Mouse (Mus musculus) limb, embryonic 13.5 days (tissue): ENCODE results near the gene Lair1. TPM values are rescaled to one million over a fixed set of nuclear protein-coding genes. Genes with fewer than 3 reads are reported as not detected.

Experiments used
- ATAC-seq: fragments of 200-750 bp; cut with Nextera tagmentation; 2 replicates; pipeline ENCODE4 v1.8.0; 2017; ENCODE audit warnings: low read depth, moderate number of reproducible peaks, moderate TSS enrichment; ENCODE audit not compliant: low FRiP score
- H3K27ac ChIP-seq: fragments of 300-500 bp; sonication (generic); 2 replicates; pipeline ENCODE4 v1.5.1; 2015; ENCODE audit warnings: inconsistent platforms, mild to moderate bottlenecking, moderate library complexity
- H3K27me3 ChIP-seq: fragments of 300-500 bp; sonication (generic); 2 replicates; pipeline ENCODE4 v1.6.1; 2015; ENCODE audit warnings: mild to moderate bottlenecking, inconsistent platforms
- H3K36me3 ChIP-seq: fragments of 300-500 bp; sonication (generic); 2 replicates; pipeline ENCODE4 v1.6.1; 2015; ENCODE audit warnings: inconsistent platforms, mild to moderate bottlenecking, moderate library complexity
- H3K4me1 ChIP-seq: fragments of 300-500 bp; sonication (generic); 2 replicates; pipeline ENCODE4 v1.6.1; 2015; ENCODE audit warnings: inconsistent platforms
- H3K4me2 ChIP-seq: fragments of 300-500 bp; sonication (generic); replicated peaks from 2 replicates; pipeline ENCODE4 v1.6.1; 2015; ENCODE audit warnings: inconsistent platforms, mild to moderate bottlenecking, moderate library complexity
- H3K4me3 ChIP-seq: fragments of 300-500 bp; sonication (generic); 2 replicates; pipeline ENCODE4 v1.5.1; 2015; ENCODE audit warnings: moderate library complexity, mild to moderate bottlenecking, inconsistent platforms
- H3K9ac ChIP-seq: fragments of 300-500 bp; sonication (generic); 2 replicates; pipeline ENCODE4 v1.6.1; 2015; ENCODE audit warnings: mild to moderate bottlenecking, inconsistent platforms
- H3K9me3 ChIP-seq: fragments of 300-500 bp; sonication (generic); 2 replicates; pipeline ENCODE4 v1.6.1; 2016; ENCODE audit warnings: inconsistent platforms
- WGBS: fragments of 180-500 bp; shearing (Covaris S2); methylation state at CpG from one replicate; pipeline ENCODE4 v1.1.7; 2015; 5-methylcytosine and 5-hydroxymethylcytosine counted together
- polyA plus RNA-seq: library from polyadenylated mRNA; unstranded; fragments of >200 nt; fragmentation: Nextera tagmentation; extraction: Ambion mirVana; gene quantifications from 2 replicates; pipeline ENCODE4 v1.2.1, GENCODE M21; 2015

Lair1 gene
- polyA plus RNA-seq: 0.52 and 1.3 TPM in 2 replicates

DNA sequence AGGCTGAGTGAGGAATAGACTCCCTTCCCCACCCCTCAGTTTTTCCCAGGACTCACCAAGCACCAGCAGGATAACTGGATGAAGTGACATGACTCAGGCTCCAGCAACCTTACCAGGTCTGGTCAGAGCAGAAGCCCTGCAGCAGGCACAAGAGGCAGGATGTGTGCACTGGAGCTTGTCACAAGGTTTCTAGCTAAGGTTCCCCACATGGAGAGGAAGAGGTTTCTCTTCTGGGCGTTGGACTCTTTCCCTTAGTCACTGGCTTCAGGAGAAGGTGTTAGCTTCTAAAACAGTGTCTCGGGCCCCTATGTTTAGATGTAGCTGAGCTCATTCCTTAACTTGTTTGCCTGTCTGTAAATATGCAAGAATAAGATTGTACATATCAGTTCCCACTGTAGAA lies at the start of gene Lair1:
TSS of gene Lair1 (minus strand) at position 192 of the 400 bp plus-strand sequence.
- Histone ChIP-seq H3K4me1 (no peaks in the 10 kb centered on the region), H3K27ac (no peak within 1 kb of the TSS), H3K9me3 (no peaks in the 10 kb centered on the region), H3K4me2 (no peak within 1 kb of the TSS), H3K4me3 (no peak within 1 kb of the TSS), H3K27me3 (no peaks in the 10 kb centered on the region), H3K36me3 (no peaks in the 10 kb centered on the region), H3K9ac (no peak within 1 kb of the TSS)
- no peak for ATAC-seq
- 78% methylated on average over 2 of the region's 2 CpGs for WGBS

DNA sequence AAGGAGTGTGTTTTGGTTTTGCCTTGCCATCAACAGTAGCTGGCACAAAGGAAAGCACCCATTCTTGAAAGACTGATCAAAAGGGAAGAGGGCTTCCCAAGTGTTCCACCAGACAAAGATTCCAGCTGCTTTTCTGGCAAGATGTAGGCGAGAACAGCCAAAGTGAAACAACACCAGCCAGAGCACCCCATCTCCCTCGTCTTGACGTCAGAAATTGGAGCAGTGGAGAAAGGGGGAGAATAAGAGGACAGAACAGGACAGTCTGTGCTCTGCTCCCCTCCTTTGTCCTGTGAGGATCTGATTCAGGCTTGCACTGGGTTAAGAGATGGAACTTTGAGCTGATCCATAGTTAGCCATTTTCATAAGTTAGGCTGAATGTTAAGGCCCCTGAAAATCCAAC lies 48.8 kb upstream of the Lair1 start:
- no peaks in the 10 kb centered on the region for H3K4me1 ChIP-seq
- H3K36me3 ChIP-seq: no peaks in the 10 kb centered on the region
- H3K4me3 ChIP-seq: no peak overlapping the region
- no peak overlapping the region for H3K9ac ChIP-seq
- WGBS: 63% methylated on average over 3 of the region's 3 CpGs
- no peaks in the 10 kb centered on the region for H3K9me3 ChIP-seq
- no peak overlapping the region for H3K27ac ChIP-seq
- H3K4me2 ChIP-seq: no peak overlapping the region
- no peaks in the 10 kb centered on the region for H3K27me3 ChIP-seq
- no peak for ATAC-seq

DNA sequence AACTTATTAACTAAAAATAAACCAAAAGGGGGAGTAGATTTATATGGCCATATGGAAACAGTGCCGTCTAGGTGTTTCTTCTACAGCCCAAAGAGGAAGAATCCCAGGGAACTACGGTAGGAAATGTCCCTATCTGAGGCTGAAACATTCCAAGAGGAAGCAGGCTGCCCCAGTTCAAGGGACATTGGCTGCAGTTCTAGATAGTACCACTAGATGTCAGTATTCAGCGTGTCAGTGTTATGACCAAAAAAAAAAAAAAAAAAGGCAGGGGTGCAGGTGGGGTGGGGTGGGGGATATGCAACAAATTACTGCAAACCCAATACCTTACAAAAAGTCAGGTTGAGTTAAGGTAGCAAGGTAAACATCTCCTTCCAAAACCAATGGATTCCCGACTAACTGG lies 40.4 kb upstream of the Lair1 start:
- Histone ChIP-seq H3K9ac (no peak overlapping the region), H3K4me3 (no peak overlapping the region), H3K36me3 (no peaks in the 10 kb centered on the region), H3K9me3 (no peaks in the 10 kb centered on the region), H3K4me1 (no peaks in the 10 kb centered on the region), H3K4me2 (no peak overlapping the region), H3K27ac (no peak overlapping the region), H3K27me3 (no peaks in the 10 kb centered on the region)
- no peak for ATAC-seq
- WGBS: 19% methylated on average over 4 of the region's 4 CpGs

DNA sequence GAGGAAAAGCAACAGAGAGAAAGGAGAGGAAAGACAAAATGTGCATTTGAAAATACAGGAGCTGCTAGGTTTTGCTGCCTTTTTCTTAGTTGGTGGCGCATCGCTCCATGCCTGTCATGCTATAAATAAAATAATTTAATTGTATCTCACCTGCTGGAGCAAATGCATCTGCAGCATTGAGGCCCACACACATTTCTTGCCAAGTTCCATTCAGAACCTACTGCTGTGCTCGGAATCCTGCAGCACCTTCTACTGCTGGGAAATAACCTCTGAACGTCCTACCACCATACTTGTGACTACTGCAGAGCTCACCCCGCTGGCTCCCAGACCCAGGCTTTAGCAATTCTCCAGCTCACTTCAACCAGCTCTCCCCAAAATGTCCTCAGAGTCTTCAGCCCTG lies 38.1 kb upstream of the Lair1 start:
- WGBS: 76% methylated on average over 5 of the region's 5 CpGs

DNA sequence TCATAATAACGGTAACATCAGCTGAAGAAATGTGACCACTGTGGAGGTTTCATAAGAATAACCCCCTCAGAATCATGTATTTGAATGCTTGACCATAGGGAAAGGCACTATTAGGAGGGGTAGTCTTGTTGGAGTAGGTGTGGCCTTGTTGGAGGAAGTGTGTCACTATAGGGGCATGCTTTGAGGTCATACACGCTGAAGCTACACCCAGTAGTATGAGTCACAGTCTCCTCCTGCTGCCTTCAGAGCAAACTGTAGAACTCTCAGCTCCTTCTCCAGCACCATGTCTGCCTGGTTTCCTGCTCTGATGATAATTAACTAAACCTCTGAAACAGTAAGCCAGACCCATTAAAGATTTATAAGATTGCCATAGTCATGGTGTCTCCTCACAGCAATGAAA lies 35.8 kb upstream of the Lair1 start:
- Histone ChIP-seq H3K9ac (no peak overlapping the region), H3K4me1 (no peaks in the 10 kb centered on the region)
- WGBS: 73% methylated on average over 2 of the region's 2 CpGs

More for the DNA sequence above, 38.1 kb upstream of the Lair1 start:
- no peak overlapping the region for H3K4me2 ChIP-seq
- no peak overlapping the region for H3K4me3 ChIP-seq
- no peaks in the 10 kb centered on the region for H3K4me1 ChIP-seq
- ATAC-seq: no peak
- no peaks in the 10 kb centered on the region for H3K36me3 ChIP-seq
- no peaks in the 10 kb centered on the region for H3K27me3 ChIP-seq
- H3K9me3 ChIP-seq: no peaks in the 10 kb centered on the region
- H3K9ac ChIP-seq: no peak overlapping the region
- no peak overlapping the region for H3K27ac ChIP-seq

DNA sequence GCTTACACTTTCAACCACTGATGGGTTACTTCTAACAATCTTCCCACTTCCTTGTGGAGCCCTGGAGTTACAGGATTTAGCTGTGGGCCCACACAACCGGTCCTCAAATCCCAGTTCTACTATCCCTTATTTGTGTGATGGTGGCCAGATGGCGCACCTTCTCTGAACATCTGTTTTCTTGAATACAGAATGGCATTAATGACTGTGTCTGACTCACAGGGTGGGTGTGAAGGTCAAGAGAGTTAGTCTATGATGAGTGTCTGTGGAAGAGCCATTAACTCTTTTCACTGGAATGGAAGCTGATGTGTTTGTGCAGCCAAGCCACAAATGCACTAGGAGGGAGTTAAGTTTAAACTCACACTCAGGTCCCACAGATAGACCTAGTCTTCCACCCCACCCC lies 35.3 kb upstream of the Lair1 start:
- H3K9me3 ChIP-seq: no peaks in the 10 kb centered on the region
- 60% methylated on average over 2 of the region's 2 CpGs for WGBS
- ATAC-seq: no peak

More for the DNA sequence above, 35.8 kb upstream of the Lair1 start:
- Histone ChIP-seq H3K4me3 (no peak overlapping the region), H3K27ac (no peak overlapping the region), H3K27me3 (no peaks in the 10 kb centered on the region), H3K4me2 (no peak overlapping the region), H3K36me3 (no peaks in the 10 kb centered on the region), H3K9me3 (no peaks in the 10 kb centered on the region)
- ATAC-seq: no peak

DNA sequence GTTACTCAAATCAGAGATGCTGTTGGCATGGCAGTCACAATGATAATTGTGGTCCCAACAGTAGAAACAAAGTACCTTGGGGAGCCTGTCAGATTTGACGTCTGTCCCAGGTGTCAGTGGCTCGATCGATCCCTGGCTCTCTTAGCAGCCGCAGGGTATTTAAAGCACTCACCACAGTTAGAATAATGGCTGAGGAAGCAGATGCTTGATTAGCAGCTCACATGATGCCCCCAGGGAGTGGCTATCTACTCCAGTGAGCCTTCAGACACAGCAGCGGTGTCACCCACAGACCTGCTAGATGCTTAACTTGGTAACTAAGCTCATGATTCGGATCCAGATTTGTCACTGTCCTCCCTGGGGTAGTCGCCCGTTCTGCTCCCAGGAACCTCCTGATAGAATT lies 28.2 kb upstream of the Lair1 start:
- Histone ChIP-seq H3K9ac (no peak overlapping the region), H3K4me1 (no peaks in the 10 kb centered on the region), H3K27ac (no peak overlapping the region), H3K36me3 (no peaks in the 10 kb centered on the region), H3K4me2 (no peak overlapping the region), H3K4me3 (no peak overlapping the region), H3K9me3 (no peaks in the 10 kb centered on the region), H3K27me3 (no peaks in the 10 kb centered on the region)
- ATAC-seq: no peak
- 55% methylated on average over 8 of the region's 8 CpGs for WGBS

More for the DNA sequence above, 35.3 kb upstream of the Lair1 start:
- Histone ChIP-seq H3K4me1 (no peaks in the 10 kb centered on the region), H3K27ac (no peak overlapping the region), H3K9ac (no peak overlapping the region), H3K36me3 (no peaks in the 10 kb centered on the region), H3K27me3 (no peaks in the 10 kb centered on the region), H3K4me3 (no peak overlapping the region), H3K4me2 (no peak overlapping the region)

DNA sequence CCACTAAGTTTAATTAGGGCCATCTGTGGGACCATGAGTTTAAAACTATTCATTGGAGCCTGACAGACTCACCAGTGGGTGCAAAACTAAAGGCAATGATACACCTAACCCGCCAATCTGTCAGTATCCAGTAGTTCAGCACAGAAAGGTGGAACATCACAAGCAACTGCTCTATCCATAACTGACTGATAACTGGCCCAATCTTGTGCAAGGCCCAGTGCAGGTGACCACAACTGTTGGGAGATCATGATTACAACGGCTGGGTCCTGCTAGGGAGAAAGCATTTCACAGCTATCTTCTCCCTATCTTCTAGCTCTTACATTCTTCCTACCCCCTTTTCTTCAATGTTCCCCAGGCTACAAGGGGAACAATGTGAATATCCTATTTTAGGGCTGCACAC lies 25.7 kb upstream of the Lair1 start:
- no peaks in the 10 kb centered on the region for H3K4me1 ChIP-seq
- no peak overlapping the region for H3K4me2 ChIP-seq
- no peak for ATAC-seq
- H3K4me3 ChIP-seq: no peak overlapping the region
- H3K27ac ChIP-seq: no peak overlapping the region
- no peak overlapping the region for H3K9ac ChIP-seq
- WGBS: 71% methylated on average over 2 of the region's 2 CpGs
- no peaks in the 10 kb centered on the region for H3K36me3 ChIP-seq
- no peaks in the 10 kb centered on the region for H3K9me3 ChIP-seq
- no peaks in the 10 kb centered on the region for H3K27me3 ChIP-seq

DNA sequence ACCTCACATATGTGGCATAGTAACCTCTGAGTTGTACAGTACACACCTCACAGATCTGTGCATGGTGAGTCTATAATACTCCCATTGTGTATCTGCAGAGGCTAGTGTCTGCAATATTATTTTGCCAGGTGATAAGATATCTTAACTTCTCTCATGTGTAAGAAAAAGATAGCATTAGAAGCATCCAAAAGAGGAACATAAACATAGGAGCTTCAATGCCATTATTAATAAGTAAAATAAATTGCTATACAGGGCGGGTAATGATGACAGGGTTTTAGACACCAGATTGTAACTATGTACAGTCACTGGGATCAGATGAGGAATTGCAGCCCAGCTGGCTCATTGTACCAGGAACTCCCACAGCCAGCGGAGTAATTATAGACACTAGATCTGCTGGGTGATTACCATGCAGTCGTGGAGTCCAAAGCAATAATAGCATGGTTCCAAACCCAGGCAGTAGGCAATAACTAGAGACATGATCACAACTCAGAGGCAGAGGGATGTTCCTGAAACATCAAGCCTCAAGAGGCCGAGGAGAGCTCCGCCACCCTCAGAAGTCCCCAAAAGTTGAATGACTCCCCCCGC lies 25.0 kb upstream of the Lair1 start:
- no peak overlapping the region for H3K4me3 ChIP-seq
- ATAC-seq: no peak
- no peak overlapping the region for H3K4me2 ChIP-seq
- no peak overlapping the region for H3K9ac ChIP-seq
- H3K27me3 ChIP-seq: no peaks in the 10 kb centered on the region
- H3K9me3 ChIP-seq: no peaks in the 10 kb centered on the region
- no peak overlapping the region for H3K27ac ChIP-seq
- H3K4me1 ChIP-seq: no peaks in the 10 kb centered on the region
- H3K36me3 ChIP-seq: no peaks in the 10 kb centered on the region
- 79% methylated on average over 6 of the region's 6 CpGs for WGBS

DNA sequence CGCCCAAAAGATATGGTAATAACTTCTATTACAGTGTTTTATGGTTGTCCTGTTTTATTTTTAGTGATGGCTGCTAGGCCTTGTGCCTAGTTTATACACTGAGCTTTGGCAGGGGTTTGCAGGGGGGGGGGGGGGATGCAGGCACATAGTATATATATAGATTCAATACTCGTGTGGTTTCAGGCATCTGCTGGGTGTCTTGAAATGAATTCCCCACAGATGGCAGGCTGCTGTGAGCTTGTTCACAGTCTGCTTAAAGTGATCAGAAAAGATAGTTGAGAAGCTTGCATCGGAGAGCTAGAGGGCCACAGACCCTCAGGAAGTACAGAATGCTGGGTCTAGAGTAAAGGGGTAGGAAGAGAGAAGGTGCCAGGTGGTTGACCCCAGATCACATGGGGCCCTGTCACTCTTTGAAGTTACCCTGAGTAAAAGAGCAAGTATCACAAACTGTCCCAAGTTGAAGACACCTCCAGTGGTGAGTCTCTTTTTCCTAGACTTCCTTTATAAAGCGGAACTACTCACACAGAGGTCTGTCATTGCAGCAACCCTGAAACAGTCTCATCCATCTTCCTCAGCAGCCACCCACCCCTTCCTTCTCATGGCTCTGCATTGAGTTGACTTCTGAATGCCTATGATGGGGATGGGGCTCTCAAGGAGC lies 24.4 kb upstream of the Lair1 start:
- no peak for ATAC-seq
- Histone ChIP-seq H3K9ac (no peak overlapping the region), H3K36me3 (no peaks in the 10 kb centered on the region), H3K4me2 (no peak overlapping the region), H3K4me1 (no peaks in the 10 kb centered on the region), H3K27me3 (no peaks in the 10 kb centered on the region), H3K9me3 (no peaks in the 10 kb centered on the region), H3K27ac (no peak overlapping the region), H3K4me3 (no peak overlapping the region)
- WGBS: 75% methylated on average over 4 of the region's 4 CpGs

DNA sequence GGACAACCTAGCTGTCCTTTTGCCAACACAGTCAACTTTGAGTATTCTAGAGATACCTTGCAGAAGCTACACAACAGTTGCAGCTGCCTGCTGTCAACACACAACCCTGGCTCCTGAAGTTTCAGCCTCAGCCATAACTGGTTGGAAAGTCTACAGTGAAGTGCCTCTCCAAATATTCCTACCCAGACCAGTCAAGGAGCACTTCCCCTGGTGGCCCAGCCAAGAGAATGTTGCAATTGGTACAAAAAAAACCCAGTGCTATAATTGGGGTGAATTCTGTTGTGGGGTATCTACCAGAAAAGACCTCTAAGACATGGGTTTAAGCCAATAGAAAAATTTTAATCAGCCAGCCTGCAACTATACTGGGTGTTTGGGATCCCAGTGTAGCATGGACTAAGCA lies 22.6 kb upstream of the Lair1 start:
- no peak overlapping the region for H3K27ac ChIP-seq
- no peaks in the 10 kb centered on the region for H3K27me3 ChIP-seq
- H3K9me3 ChIP-seq: no peaks in the 10 kb centered on the region
- H3K36me3 ChIP-seq: no peaks in the 10 kb centered on the region
- H3K9ac ChIP-seq: no peak overlapping the region
- H3K4me1 ChIP-seq: no peaks in the 10 kb centered on the region
- no peak overlapping the region for H3K4me2 ChIP-seq
- no peak for ATAC-seq
- no peak overlapping the region for H3K4me3 ChIP-seq

DNA sequence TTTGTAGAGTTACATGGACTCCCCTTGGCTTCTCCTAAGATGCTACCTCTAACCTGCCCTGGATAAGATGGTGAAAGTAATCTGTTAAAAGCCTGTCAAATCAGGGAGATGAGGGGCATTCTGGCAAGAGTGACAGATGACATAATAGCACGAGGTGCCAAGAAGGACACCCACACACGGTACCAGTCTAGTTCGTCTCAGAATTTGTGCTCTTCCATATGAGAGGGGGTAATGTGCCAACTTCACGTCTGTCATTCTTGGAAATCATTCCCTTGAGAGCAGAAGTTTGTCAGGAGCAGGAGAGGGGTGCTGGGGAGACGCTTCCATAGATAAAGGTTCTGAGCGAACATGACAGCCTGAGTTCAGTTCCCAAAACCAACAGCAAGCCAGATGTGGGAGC lies 21.2 kb upstream of the Lair1 start:
- Histone ChIP-seq H3K36me3 (no peaks in the 10 kb centered on the region), H3K4me2 (no peak overlapping the region), H3K9ac (no peak overlapping the region), H3K27me3 (no peaks in the 10 kb centered on the region), H3K4me1 (no peaks in the 10 kb centered on the region), H3K9me3 (no peaks in the 10 kb centered on the region), H3K27ac (no peak overlapping the region), H3K4me3 (no peak overlapping the region)
- no peak for ATAC-seq
- WGBS: 72% methylated on average over 6 of the region's 6 CpGs

DNA sequence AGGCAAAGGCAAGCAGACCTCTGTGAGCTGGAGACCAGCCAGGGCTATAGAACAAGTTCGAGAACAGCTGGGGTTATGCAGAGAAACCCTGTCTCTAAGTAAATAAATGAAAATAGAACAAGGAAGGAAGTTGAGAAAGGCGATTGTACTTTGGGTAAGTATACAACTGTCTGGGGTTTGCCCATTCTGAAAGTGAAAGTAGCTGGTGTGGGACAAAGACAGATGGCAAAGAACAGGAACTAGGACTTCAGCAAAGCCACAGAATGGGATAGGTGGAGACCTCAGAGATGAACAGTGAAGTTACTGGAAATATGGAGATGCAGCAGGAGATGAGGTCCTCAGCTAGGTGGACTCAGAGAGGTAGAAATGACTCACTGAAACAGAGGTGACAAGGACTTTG lies 19.8 kb upstream of the Lair1 start:
- Histone ChIP-seq H3K27ac (no peak overlapping the region), H3K4me2 (no peak overlapping the region), H3K27me3 (no peaks in the 10 kb centered on the region), H3K9ac (no peak overlapping the region), H3K36me3 (no peaks in the 10 kb centered on the region), H3K4me3 (no peak overlapping the region), H3K9me3 (no peaks in the 10 kb centered on the region), H3K4me1 (no peaks in the 10 kb centered on the region)
- 52% methylated on average over 2 of the region's 2 CpGs for WGBS
- ATAC-seq: no peak
